Mouse (Mus musculus) olfactory bulb, adult 2 months (tissue): ENCODE results near the gene Nectin2.

ENCODE experiments used
- CTCF ChIP-seq: fragments of 200-500 bp; IDR thresholded peaks from 2 replicates; pipeline ENCODE4 v1.5.1; 2012; ENCODE audit warnings: low read depth, mild to moderate bottlenecking, low read length, moderate library complexity; ENCODE audit not compliant: insufficient read depth
- POLR2A ChIP-seq: fragments of 200-500 bp; IDR thresholded peaks from 2 replicates; pipeline ENCODE4 v1.6.1; 2012; ENCODE audit warnings: mild to moderate bottlenecking, low read depth, low read length, moderate library complexity; ENCODE audit not compliant: insufficient read depth

DNA sequence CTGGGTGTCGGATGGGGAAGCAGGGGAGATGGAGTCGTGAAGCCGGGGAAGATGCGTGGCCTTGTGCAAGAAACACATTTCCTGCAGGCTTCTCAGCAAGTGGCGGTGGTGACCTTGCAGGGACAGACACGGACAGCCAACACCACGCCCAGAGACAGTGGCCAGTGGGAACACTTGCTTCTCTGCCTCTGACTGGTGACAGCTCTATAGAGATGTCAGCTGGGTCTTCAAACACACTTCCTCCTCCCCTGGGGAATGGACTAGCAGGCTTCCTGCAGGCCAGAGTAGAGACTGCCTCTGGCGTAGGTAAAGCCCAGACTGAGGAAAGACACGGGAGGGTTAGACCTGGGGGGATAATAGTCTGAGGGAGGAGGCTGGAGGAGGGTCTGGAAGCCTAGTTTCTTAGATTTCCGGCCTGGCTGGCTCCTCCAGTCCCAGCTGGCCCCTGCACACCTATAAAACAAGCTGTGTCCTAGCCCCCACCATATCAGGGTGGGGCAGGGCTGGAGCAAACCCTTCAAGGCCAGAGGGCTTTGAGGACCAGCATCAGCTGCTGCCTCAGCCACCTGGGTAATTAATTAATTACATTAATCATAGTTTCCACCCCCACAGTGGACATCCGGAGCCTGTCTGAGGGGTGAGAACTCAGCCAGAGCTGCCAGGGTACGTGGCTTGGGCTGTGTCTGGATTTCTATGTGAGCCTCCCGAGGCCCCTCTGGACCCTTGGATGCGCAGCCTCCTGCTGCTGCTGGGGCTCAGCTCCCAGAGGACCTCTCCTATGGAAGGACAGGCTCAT lies 5.5 kb downstream of the Nectin2 start:
- TF ChIP-seq POLR2A (no peak), CTCF (no peak)
